Mouse (Mus musculus) lung, embryonic 14.5 days (tissue): ENCODE data around the gene Lin28b. TPM values are rescaled to one million over a fixed set of nuclear protein-coding genes. Genes with fewer than 3 reads are reported as not detected.

Experiments
- ATAC-seq: fragments of 200-750 bp; cut with Nextera tagmentation; 2 replicates; pipeline ENCODE4 v1.8.0; 2017; ENCODE audit warnings: mild to moderate bottlenecking, moderate TSS enrichment, moderate library complexity; ENCODE audit not compliant: insufficient read depth
- DNase-seq: peaks from one replicate; pipeline ENCODE4 v3.0.0-alpha.2; 2015
- H3K27ac ChIP-seq: fragments of 300-500 bp; sonication (generic); 2 replicates; pipeline ENCODE4 v1.5.1; 2014; ENCODE audit warnings: low read depth, mild to moderate bottlenecking, moderate library complexity
- H3K27me3 ChIP-seq: fragments of 300-500 bp; sonication (generic); 2 replicates; pipeline ENCODE4 v1.6.1; 2014; ENCODE audit warnings: low read length, control low read depth; ENCODE audit not compliant: insufficient read depth
- H3K36me3 ChIP-seq: fragments of 300-500 bp; sonication (generic); 2 replicates; pipeline ENCODE4 v1.6.1; 2014; ENCODE audit warnings: control low read depth; ENCODE audit not compliant: insufficient read depth
- H3K4me1 ChIP-seq: fragments of 300-500 bp; sonication (generic); 2 replicates; pipeline ENCODE4 v1.6.1; 2014; ENCODE audit warnings: antibody characterized with exemption, control low read depth; ENCODE audit not compliant: insufficient read depth
- H3K4me2 ChIP-seq: fragments of 300-500 bp; sonication (generic); 2 replicates; pipeline ENCODE4 v1.6.1; 2014; ENCODE audit warnings: mild to moderate bottlenecking
- H3K4me3 ChIP-seq: fragments of 300-500 bp; sonication (generic); 2 replicates; pipeline ENCODE4 v1.5.1; 2014; ENCODE audit warnings: low read depth, low read length
- H3K9ac ChIP-seq: fragments of 300-500 bp; sonication (generic); 2 replicates; pipeline ENCODE4 v1.6.1; 2014
- H3K9me3 ChIP-seq: fragments of 300-500 bp; sonication (generic); 2 replicates; pipeline ENCODE4 v1.6.1; 2016; ENCODE audit warnings: low read depth, low read length, control low read depth
- CTCF ChIP-seq: IDR thresholded peaks from 2 replicates; pipeline ENCODE4 v1.5.1; 2016; ENCODE audit warnings: antibody characterized with exemption, low read depth
- WGBS: fragments of 180-500 bp; shearing (Covaris S2); extraction: QIAGEN DNeasy Blood & Tissue Kit; methylation state at CpG from one replicate; pipeline ENCODE4 v1.1.7; 2014; 5-methylcytosine and 5-hydroxymethylcytosine counted together
- polyA plus RNA-seq: library from polyadenylated mRNA; unstranded; fragments of >200 nt; fragmentation: Nextera tagmentation; extraction: Ambion mirVana; gene quantifications from 2 replicates; pipeline ENCODE4 v1.2.1, GENCODE M21; 2014

Gene Lin28b
- 0.99 and 1.6 TPM in 2 replicates for polyA plus RNA-seq

- H3K27me3 ChIP-seq: peaks cover 33% of the 10 kb centered on the region
- ATAC-seq (peak; percentile 93), DNase-seq (peak; percentile 65)
- peak within 1 kb of the TSS; percentile 99 for H3K4me2 ChIP-seq
- H3K9ac ChIP-seq: peak within 1 kb of the TSS; percentile 46
- no peaks in the 10 kb centered on the region for H3K9me3 ChIP-seq
- TF ChIP-seq CTCF: no peak
- H3K36me3 ChIP-seq: no peaks in the 10 kb centered on the region
- WGBS: under 1% methylated on average over 103 of the region's 139 CpGs
- peak within 1 kb of the TSS; percentile 63 for H3K4me3 ChIP-seq
- no peaks in the 10 kb centered on the region for H3K4me1 ChIP-seq
- H3K27ac ChIP-seq: no peak within 1 kb of the TSS
These were observed at the start of gene Lin28b for GRCm38 (mm10) chr10:45485761-45486602. Gene Lin28b (minus strand): TSS chr10:45486395.

GRCm38 (mm10) chr10:45511764-45512163, 25.6 kb upstream of the Lin28b start:
- no peak for ATAC-seq
- H3K9me3 ChIP-seq: no peaks in the 10 kb centered on the region
- peak; percentile 22; the same call in 1 of the 2 replicates for TF ChIP-seq CTCF
- no peak overlapping the region for H3K27ac ChIP-seq
- H3K27me3 ChIP-seq: no peaks in the 10 kb centered on the region
- no peaks in the 10 kb centered on the region for H3K36me3 ChIP-seq
- WGBS: 50% methylated on average over 2 of the region's 2 CpGs
- peak; percentile 47 for DNase-seq
- H3K4me2 ChIP-seq: no peak overlapping the region
- no peak overlapping the region for H3K9ac ChIP-seq
- H3K4me3 ChIP-seq: no peak overlapping the region
- no peaks in the 10 kb centered on the region for H3K4me1 ChIP-seq

GRCm38 (mm10) chr10:45510662-45511061, 24.5 kb upstream of the Lin28b start:
- TF ChIP-seq CTCF: no peak
- Histone ChIP-seq H3K4me2 (no peak overlapping the region), H3K27me3 (no peaks in the 10 kb centered on the region), H3K4me3 (no peak overlapping the region), H3K9ac (no peak overlapping the region), H3K9me3 (no peaks in the 10 kb centered on the region), H3K36me3 (no peaks in the 10 kb centered on the region), H3K4me1 (no peaks in the 10 kb centered on the region), H3K27ac (no peak overlapping the region)
- DNase-seq (no peak), ATAC-seq (no peak)
- 76% methylated on average over 3 of the region's 3 CpGs for WGBS

GRCm38 (mm10) chr10:45500259-45500658, 14.1 kb upstream of the Lin28b start:
- no peak for DNase-seq
- H3K4me2 ChIP-seq: no peak overlapping the region
- H3K4me3 ChIP-seq: no peak overlapping the region
- H3K4me1 ChIP-seq: no peaks in the 10 kb centered on the region
- no peaks in the 10 kb centered on the region for H3K9me3 ChIP-seq
- H3K27ac ChIP-seq: no peak overlapping the region
- ATAC-seq: no peak
- H3K36me3 ChIP-seq: no peaks in the 10 kb centered on the region
- no peak overlapping the region for H3K9ac ChIP-seq
- H3K27me3 ChIP-seq: no peaks in the 10 kb centered on the region
- 88% methylated on average over 1 of the region's 1 CpGs for WGBS
- no peak for TF ChIP-seq CTCF

- Histone ChIP-seq H3K36me3 (no peaks in the 10 kb centered on the region), H3K4me3 (peak overlapping the region; percentile 63), H3K9me3 (no peaks in the 10 kb centered on the region), H3K27ac (no peak overlapping the region), H3K9ac (peak overlapping the region; percentile 46), H3K27me3 (peaks cover 33% of the 10 kb centered on the region), H3K4me2 (peak overlapping the region; percentile 99), H3K4me1 (no peaks in the 10 kb centered on the region)
- TF ChIP-seq CTCF: no peak
- ATAC-seq (peak; percentile 61), DNase-seq (no peak)
- under 1% methylated on average over 40 of the region's 40 CpGs for WGBS
These were observed 380 bp upstream of the Lin28b start for GRCm38 (mm10) chr10:45486603-45486946.

- Histone ChIP-seq H3K36me3 (no peaks in the 10 kb centered on the region), H3K9ac (peak overlapping the region; percentile 46; the same call in 1 of the 2 replicates), H3K27ac (no peak overlapping the region), H3K4me1 (no peaks in the 10 kb centered on the region), H3K4me2 (peak overlapping the region; percentile 99), H3K27me3 (peaks cover 33% of the 10 kb centered on the region), H3K4me3 (peak overlapping the region; percentile 63), H3K9me3 (no peaks in the 10 kb centered on the region)
- 1% methylated on average over 32 of the region's 32 CpGs for WGBS
- ATAC-seq (no peak), DNase-seq (no peak)
- TF ChIP-seq CTCF: no peak
These were observed 902 bp downstream of the Lin28b start for GRCm38 (mm10) chr10:45485226-45485760.

- Histone ChIP-seq H3K9me3 (no peaks in the 10 kb centered on the region), H3K9ac (no peak overlapping the region), H3K4me3 (no peak overlapping the region), H3K4me1 (no peaks in the 10 kb centered on the region), H3K36me3 (no peaks in the 10 kb centered on the region), H3K4me2 (no peak overlapping the region), H3K27me3 (peaks cover 27% of the 10 kb centered on the region), H3K27ac (no peak overlapping the region)
- ATAC-seq (no peak), DNase-seq (peak; percentile 82)
- 30% methylated on average over 2 of the region's 2 CpGs for WGBS
- no peak for TF ChIP-seq CTCF
These were observed 3.0 kb downstream of the Lin28b start for GRCm38 (mm10) chr10:45483210-45483609.
